Mouse (Mus musculus): ENCODE measurements around the gene Panx2. TPM values are rescaled to one million over a fixed set of nuclear protein-coding genes. Genes with fewer than 3 reads are reported as not detected.

Panx2 gene
- 10 to 100 TPM; 95.4 to 95.5 TPM for total RNA-seq (2021)

DNA sequence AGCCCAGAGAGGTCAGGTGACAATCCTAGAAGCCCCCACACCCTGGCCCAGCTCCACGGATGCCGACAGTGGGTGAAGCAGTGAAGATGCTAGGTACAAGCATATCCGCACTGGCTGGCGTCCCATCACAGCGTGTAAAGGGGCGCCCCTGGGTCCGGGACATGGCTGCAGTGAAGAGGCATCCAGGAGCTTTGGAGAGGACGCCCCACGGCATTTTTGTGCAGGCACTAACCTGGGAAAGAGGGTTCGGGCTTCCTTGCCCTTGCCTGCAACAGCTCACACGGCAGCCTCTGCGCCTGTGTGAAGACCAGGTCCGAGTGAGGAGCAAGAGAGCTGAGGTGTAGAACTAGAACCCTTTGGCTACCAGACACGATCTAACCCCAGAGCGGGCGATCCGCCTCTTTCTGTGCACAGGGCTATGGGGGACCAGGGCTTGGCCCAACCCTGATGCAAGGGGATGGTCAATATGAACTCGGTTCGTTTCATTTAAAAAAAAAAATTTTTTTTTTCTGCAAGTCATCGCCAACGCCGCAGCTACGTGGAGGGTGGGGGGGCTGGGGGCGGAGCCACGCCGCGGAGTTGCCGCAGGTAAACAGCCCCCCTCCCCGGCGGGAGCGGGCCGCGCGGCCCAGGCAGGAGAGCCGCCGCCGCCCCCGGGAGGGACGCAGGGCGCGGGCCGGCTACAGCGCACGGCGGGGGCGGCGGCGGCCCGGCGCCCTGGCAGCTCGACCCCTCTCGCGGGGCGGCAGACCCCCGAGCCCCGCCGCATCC is at the start of gene Panx2:
Gene Panx2 (plus strand): TSS at position 574 of the 771 bp plus-strand sequence.
- intact Hi-C loops (cut with DNase I): loop anchor here (10.0 kb wide), 1 partner anchor 115 kb away; no protein-coding TSS in a partner anchor
- DNase-seq (ENCODE audit: low spot score in 2 of 2): peak; percentile 48 to 54

DNA sequence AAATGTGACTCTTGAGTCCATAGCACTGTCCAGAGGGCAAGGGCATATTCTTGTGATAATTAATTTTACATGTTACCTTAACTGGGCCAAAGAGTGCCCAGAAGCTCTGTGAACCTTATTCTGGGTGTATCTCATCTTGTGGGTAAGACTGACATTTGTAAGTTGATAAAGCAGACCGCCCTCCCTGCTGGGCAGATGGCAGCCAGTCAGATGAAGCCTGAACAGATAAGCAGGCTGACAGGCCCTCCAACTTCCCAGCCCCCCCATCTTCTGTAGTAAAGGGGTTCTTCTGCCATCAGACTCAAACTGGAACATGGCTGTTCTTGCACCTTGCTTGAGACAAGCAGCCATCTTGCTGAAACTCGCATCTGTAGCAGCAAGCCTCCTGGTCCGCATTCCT is 42.8 kb upstream of the Panx2 start:
- DNase-seq (ENCODE audit: low spot score in 2 of 2): no peak
- intact Hi-C loops (cut with DNase I): no loop called here

DNA sequence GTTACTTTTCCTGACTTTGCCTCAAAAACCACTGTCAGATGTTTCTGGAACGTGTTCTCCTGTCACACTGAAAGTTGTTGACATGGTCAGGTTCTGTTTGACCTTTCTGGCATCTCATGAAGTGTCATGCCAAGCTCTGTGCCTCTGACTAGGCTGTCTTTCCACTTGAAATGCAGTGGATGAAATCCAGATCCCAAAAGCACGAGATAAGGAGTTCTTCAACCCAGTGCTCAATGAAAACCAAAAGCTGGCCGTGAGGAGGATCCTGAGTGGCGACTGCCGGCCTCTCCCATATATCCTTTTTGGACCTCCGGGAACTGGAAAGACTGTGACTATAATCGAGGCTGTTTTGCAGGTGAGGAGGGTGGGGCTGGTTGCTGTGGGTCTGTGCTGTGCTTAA is 39.4 kb upstream of the Panx2 start:
- DNase-seq (ENCODE audit: low spot score in 2 of 2): no peak
- intact Hi-C loops (cut with DNase I): no loop called here

DNA sequence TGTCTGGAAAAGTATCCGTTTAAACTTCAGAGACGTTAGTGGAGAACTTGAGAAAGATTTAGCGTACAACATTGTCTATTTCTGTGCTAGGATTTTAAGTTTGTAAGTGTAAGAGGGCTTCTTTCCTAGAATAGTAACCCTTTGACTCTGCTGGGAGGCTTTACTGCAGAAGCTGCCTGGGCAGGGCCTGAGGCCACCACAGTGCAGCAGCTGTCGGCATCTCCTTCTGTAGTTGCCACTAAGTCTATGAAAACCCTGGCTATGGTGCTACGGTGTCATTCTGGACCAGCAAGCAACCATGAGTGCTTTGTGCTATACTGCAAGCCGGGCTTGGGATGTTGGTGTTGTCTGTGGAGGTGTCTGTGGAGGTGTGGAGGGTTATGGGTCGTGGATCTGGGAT is 39.0 kb upstream of the Panx2 start:
- intact Hi-C loops (cut with DNase I): no loop called here
- no peak for DNase-seq (ENCODE audit: low spot score in 2 of 2)

DNA sequence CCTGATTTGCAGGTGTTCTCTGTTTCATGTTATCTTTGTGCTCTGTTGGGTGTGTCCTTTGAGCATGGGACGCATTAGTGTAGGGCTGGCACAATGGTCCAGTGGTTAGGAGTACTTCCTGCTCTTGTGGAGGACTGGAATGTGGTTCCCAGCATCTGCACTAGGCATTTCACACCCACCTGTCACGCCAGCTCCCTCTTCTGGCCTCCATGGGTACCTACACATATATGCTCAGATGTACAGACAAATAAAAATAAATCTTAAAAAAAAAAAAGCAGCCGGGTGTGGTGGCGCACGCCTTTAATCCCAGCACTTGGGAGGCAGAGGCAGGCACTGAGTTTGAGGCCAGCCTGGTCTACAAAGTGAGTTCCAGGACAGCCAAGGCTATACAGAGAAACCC is 15.2 kb upstream of the Panx2 start:
- no peak for DNase-seq (ENCODE audit: low spot score in 2 of 2)
- intact Hi-C loops (cut with DNase I): no loop called here

DNA sequence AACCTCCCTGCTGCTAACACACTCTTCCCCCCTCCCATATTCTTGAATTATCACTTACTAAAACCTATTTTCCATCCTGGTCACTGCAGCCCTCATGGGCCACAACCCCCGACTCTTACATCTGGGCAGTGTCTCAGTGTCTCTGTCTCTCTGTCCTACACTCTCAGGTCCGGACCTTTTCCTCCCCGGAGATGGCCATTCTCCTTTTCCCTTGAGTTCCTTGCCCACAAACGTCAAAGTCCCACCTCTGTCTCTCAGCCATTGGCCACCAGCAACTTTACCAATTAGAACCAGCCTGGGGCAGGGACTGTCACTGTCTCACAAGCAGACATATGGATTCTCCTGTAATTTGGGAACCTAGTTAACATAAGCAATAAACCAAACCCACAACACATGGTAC is 13.2 kb upstream of the Panx2 start:
- intact Hi-C loops (cut with DNase I): no loop called here
- no peak for DNase-seq (ENCODE audit: low spot score in 2 of 2)

- intact Hi-C loops (cut with DNase I): loop anchor here (10.0 kb wide), 1 partner anchor 110 kb away; no protein-coding TSS in a partner anchor
- DNase-seq (ENCODE audit: low spot score in 2 of 2): no peak
These were observed 4.9 kb upstream of the Panx2 start for GRCm38 (mm10) chr15:89054666-89055065.

DNA sequence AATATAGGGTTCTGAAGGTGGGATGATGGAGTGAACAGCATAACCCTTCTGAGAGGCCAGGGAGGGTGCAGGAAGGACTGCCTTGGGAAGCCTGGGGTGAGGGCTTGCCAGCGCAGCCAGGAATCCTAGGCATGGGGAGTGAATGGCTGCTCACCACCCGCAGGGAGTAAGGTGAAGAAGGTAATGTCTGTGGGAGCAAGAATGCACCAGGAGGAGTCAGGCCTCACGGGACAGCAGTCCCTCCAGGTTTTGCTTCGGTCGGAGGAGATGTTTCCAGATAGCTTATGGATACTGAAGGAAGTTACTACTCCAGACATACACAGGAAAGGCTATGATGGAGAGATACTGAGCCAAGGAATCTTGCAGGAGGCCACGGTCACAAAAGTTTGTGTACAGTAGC is 798 bp upstream of the Panx2 start:
- intact Hi-C loops (cut with DNase I): loop anchor here (10.0 kb wide), 1 partner anchor 114 kb away; no protein-coding TSS in a partner anchor
- DNase-seq (ENCODE audit: low spot score in 2 of 2): no peak

DNA sequence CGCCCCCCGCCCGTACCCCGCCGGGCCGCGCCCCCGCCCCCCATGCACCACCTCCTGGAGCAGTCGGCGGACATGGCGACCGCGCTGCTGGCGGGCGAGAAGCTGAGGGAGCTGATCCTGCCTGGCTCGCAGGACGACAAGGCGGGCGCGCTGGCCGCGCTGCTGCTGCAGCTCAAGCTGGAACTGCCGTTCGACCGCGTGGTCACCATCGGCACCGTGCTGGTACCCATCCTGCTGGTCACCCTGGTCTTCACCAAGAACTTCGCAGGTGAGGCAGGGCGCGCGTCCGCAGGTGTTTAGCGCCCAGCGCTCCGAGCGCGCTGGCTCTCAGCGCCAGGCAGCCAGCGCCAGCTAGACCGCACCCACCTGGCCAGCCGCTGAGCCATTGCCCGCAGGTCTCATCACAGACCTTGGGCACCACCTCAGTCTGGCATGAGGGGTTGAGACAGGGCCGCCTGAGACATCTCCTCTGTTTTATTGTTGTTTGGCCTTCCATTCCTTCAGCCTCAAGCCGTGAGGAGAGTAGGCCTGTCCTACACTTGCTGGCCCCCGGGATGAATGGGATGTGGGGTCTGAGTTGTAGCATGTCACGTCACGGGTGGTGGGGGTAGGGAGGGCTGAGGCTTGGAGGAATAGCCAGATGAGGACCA is 623 bp downstream of the Panx2 start:
- intact Hi-C loops (cut with DNase I): loop anchor here (5.0 kb wide), 1 partner anchor 183 kb away; no protein-coding TSS in a partner anchor
- DNase-seq (ENCODE audit: low spot score in 2 of 2): peak; percentile 33 to 50

GRCm38 (mm10) chr15:89060811-89061460 is 1.4 kb downstream of the Panx2 start:
- intact Hi-C loops (cut with DNase I): loop anchor here (5.0 kb wide), 1 partner anchor 184 kb away; no protein-coding TSS in a partner anchor
- no peak for DNase-seq (ENCODE audit: low spot score in 2 of 2)

DNA sequence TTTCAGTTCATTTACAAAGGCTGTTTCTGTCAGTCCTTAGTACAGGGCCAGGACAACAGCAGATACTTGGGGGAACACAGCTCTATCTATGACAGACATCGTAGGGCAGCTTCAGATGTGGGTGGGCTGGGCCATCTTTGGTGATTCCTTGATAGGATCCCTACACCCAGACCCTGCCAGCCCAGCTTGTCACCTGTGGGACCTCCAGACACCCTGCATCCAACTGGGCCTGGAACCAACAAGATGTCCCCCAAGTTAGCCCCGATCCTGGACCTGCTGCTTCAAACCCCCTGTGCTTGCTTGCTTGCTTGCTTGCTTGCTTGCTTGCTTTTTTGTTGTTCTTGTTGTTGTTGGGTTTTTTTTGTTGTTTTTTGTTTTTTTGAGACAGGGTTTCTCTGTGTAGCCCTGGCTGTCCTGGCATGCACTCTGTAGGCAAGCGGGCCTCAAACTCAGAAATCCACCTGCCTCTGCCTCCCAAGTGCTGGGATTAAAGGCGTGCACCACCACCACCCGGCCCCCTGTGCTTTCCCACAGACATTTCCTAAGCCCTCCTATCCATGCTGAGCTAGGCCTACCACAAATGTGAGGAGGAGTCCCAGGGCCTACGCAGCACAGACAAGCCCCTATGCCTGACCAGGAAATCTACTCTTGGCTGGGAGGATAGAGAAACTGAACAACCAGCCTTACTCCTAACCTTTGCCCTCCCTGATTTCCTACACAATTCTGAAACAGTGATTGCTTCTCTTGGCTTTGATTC is 2.4 kb downstream of the Panx2 start:
- intact Hi-C loops (cut with DNase I): loop anchor here (5.0 kb wide), 1 partner anchor 185 kb away; no protein-coding TSS in a partner anchor
- no peak for DNase-seq (ENCODE audit: low spot score in 2 of 2)

DNA sequence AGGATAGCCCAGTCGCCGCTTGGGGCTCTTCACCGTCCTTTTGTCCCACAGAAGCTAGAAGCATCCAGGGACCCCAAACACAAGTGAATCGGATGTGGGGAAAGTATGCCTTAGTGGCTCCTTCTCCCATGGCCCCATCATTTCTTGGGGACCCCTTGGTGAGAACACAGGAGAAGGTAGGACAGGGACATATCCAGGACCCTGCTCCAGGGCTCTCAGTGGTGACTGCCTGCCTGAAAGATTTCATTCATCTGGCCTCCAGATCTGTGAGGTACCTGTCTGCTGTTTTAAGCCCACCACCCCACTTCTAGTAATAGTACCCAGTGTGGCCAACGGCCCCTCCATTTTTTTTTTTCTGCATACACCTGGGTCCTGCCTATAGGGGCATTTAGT is 3.0 kb downstream of the Panx2 start:
- no peak for DNase-seq (ENCODE audit: low spot score in 2 of 2)
- intact Hi-C loops (cut with DNase I): loop anchor here (5.0 kb wide), 1 partner anchor 185 kb away; no protein-coding TSS in a partner anchor

GRCm38 (mm10) chr15:89063001-89063400 is 3.5 kb downstream of the Panx2 start:
- no peak for DNase-seq (ENCODE audit: low spot score in 2 of 2)
- intact Hi-C loops (cut with DNase I): loop anchor here (5.0 kb wide), 1 partner anchor 186 kb away; no protein-coding TSS in a partner anchor

DNA sequence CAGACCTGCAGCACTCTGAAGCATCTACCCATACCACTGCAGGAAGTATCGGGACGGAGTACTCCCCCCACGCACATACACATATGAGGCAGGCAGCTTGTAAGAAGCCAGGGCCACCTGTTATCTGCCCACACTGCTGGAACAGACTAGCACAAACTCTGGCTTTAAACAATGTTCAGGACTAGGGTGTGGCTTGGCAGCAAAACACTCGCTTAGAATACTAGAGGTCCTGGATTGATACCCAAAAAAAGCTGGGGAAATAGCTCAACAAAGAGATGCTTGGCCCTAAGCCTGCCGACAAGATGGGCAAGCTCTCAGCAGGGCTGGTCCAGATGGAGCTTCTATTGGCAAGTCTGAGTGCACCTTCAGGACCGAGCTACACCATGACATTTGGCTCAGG is 4.0 kb downstream of the Panx2 start:
- intact Hi-C loops (cut with DNase I): loop anchor here (5.0 kb wide), 1 partner anchor 186 kb away; no protein-coding TSS in a partner anchor
- DNase-seq (ENCODE audit: low spot score in 2 of 2): peak; percentile 63 to 87

- intact Hi-C loops (cut with DNase I): loop anchor here (5.0 kb wide), 1 partner anchor 188 kb away; no protein-coding TSS in a partner anchor
- no peak for DNase-seq (ENCODE audit: low spot score in 2 of 2)
These were observed 5.4 kb downstream of the Panx2 start for GRCm38 (mm10) chr15:89064891-89065290.

DNA sequence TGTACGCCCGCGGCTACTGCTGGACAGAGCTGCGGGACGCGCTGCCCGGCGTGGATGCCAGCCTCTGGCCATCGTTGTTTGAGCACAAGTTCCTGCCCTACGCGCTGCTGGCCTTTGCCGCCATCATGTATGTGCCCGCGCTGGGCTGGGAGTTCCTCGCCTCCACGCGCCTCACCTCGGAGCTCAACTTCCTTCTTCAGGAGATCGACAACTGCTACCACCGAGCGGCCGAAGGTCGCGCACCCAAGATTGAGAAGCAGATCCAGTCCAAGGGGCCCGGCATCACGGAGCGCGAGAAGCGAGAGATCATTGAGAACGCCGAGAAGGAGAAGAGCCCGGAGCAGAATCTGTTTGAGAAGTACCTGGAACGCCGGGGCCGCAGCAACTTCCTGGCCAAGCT is 8.1 kb downstream of the Panx2 start:
- DNase-seq (ENCODE audit: low spot score in 2 of 2): no peak
- intact Hi-C loops (cut with DNase I): no loop called here

DNA sequence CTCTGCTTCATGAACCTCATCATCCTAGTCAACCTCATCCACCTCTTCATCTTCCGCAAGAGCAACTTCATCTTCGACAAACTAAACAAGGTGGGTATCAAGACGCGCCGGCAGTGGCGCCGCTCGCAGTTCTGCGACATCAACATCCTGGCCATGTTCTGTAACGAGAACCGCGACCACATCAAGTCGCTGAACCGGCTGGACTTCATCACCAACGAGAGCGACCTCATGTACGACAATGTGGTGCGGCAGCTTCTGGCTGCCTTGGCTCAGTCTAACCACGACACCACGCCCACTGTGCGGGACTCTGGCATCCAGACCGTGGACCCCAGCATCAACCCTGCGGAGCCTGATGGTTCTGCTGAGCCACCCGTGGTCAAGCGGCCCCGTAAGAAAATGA is 8.7 kb downstream of the Panx2 start:
- DNase-seq (ENCODE audit: low spot score in 2 of 2): no peak
- intact Hi-C loops (cut with DNase I): no loop called here

DNA sequence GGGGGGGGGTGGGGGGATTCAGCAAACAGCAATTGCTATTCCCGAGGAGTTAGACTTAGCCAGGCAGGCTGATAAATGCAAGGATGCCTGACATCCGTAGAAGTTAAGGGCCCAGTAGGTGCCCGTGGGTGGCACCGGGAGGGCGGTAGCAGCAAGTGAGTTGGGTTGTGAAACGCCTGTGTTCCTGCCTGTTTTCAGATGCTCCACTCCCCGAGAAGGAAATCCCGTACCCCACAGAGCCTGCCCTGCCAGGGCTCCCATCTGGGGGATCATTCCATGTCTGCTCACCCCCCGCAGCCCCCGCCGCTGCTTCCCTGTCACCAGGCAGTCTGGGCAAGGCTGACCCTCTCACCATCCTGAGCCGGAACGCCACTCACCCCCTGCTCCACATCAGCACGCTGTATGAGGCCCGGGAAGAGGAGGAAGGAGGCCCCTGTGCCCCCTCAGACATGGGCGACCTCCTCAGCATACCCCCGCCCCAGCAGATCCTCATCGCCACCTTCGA is 9.9 kb downstream of the Panx2 start:
- intact Hi-C loops (cut with DNase I): no loop called here
- no peak for DNase-seq (ENCODE audit: low spot score in 2 of 2)

DNA sequence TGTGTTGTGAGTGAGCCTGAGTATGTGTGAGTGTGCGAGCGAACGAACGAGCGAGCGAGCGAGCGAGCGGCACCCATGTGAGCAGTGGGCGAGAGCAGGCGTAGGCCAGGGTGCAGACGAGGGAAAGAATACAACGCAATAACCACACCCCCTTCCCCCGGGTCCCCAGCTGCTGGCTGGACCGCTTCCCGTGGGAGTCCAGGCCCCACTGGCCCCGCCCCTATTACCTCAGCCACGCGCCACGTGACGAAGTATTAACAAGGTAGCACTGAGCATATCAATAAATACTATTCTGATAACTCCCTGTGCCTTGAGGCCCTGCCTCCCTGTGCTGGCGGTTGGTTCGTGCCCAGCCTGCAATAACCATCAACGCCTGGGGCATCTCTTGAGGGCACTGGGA is 11.1 kb downstream of the Panx2 start:
- intact Hi-C loops (cut with DNase I): no loop called here
- no peak for DNase-seq (ENCODE audit: low spot score in 2 of 2)
